Mouse (Mus musculus) hindbrain, embryonic 14.5 days (tissue): ENCODE data around the gene Slc25a36. TPM values are rescaled to one million over a fixed set of nuclear protein-coding genes. Genes with fewer than 3 reads are reported as not detected.

ENCODE experiments used
- ATAC-seq: fragments of 200-750 bp; cut with Nextera tagmentation; 2 replicates; pipeline ENCODE4 v1.8.0; 2017; ENCODE audit warnings: moderate number of reproducible peaks, mild to moderate bottlenecking, moderate TSS enrichment, moderate library complexity; ENCODE audit not compliant: low FRiP score
- DNase-seq: peaks from one replicate; pipeline ENCODE4 v3.0.0-alpha.2; 2015; ENCODE audit warnings: low spot score
- H3K27ac ChIP-seq: fragments of 300-500 bp; sonication (generic); 2 replicates; pipeline ENCODE4 v1.5.1; 2014; ENCODE audit warnings: mild to moderate bottlenecking, moderate library complexity
- H3K27me3 ChIP-seq: fragments of 300-500 bp; sonication (generic); 2 replicates; pipeline ENCODE4 v1.6.1; 2014; ENCODE audit warnings: mild to moderate bottlenecking, low read length, mixed read lengths; ENCODE audit not compliant: control insufficient read depth, insufficient read depth
- H3K36me3 ChIP-seq: fragments of 300-500 bp; sonication (generic); replicated peaks from 2 replicates; pipeline ENCODE4 v1.6.1; 2014; ENCODE audit not compliant: control insufficient read depth, insufficient read depth
- H3K4me1 ChIP-seq: fragments of 300-500 bp; sonication (generic); replicated peaks from 2 replicates; pipeline ENCODE4 v1.6.1; 2014; ENCODE audit warnings: antibody characterized with exemption, low read length, mixed read lengths; ENCODE audit not compliant: control insufficient read depth, insufficient read depth
- H3K4me2 ChIP-seq: fragments of 300-500 bp; sonication (generic); replicated peaks from 2 replicates; pipeline ENCODE4 v1.6.1; 2014; ENCODE audit warnings: mild to moderate bottlenecking, moderate library complexity
- H3K4me3 ChIP-seq: fragments of 300-500 bp; sonication (generic); replicated peaks from 2 replicates; pipeline ENCODE4 v1.5.1; 2014; ENCODE audit warnings: mild to moderate bottlenecking, low read length
- H3K9ac ChIP-seq: fragments of 300-500 bp; sonication (generic); 2 replicates; pipeline ENCODE4 v1.6.1; 2014
- H3K9me3 ChIP-seq: fragments of 300-500 bp; sonication (generic); 2 replicates; pipeline ENCODE4 v1.6.1; 2016; ENCODE audit warnings: low read length; ENCODE audit not compliant: control insufficient read depth
- WGBS: fragments of 180-500 bp; shearing (Covaris S2); extraction: QIAGEN DNeasy Blood & Tissue Kit; methylation state at CpG from one replicate; pipeline ENCODE4 v1.1.7; 2014; 5-methylcytosine and 5-hydroxymethylcytosine counted together
- polyA plus RNA-seq: library from polyadenylated mRNA; unstranded; fragments of >200 nt; fragmentation: Nextera tagmentation; extraction: Ambion mirVana; gene quantifications from 2 replicates; pipeline ENCODE4 v1.2.1, GENCODE M21; 2014

Slc25a36 gene
- polyA plus RNA-seq, 1 experiment from 2014 or later, result 99.2 TPM

- H3K4me2 ChIP-seq, result no peak overlapping the region
- WGBS, result 94% methylated on average over 1 of the region's 1 CpGs
- no peaks in the 10 kb centered on the region for H3K9me3 ChIP-seq
- H3K9ac ChIP-seq, result no peak overlapping the region
- DNase-seq (no peak), ATAC-seq (no peak)
- H3K27me3 ChIP-seq, result no peaks in the 10 kb centered on the region
- H3K27ac ChIP-seq, result no peak overlapping the region
- no peak overlapping the region for H3K4me3 ChIP-seq
- peaks cover 67% of the 10 kb centered on the region for H3K36me3 ChIP-seq
- H3K4me1 ChIP-seq, result no peaks in the 10 kb centered on the region
These were observed 14.8 kb downstream of the Slc25a36 start for GRCm38 (mm10) chr9:97096180-97096579.

GRCm38 (mm10) chr9:97087850-97088249 lies 23.1 kb downstream of the Slc25a36 start:
- DNase-seq (no peak), ATAC-seq (no peak)
- no peaks in the 10 kb centered on the region for H3K4me1 ChIP-seq
- no peak overlapping the region for H3K4me3 ChIP-seq
- H3K36me3 ChIP-seq, result peaks cover 34% of the 10 kb centered on the region
- no peak overlapping the region for H3K27ac ChIP-seq
- no peak overlapping the region for H3K9ac ChIP-seq
- no peaks in the 10 kb centered on the region for H3K27me3 ChIP-seq
- H3K9me3 ChIP-seq, result no peaks in the 10 kb centered on the region
- H3K4me2 ChIP-seq, result no peak overlapping the region

DNA sequence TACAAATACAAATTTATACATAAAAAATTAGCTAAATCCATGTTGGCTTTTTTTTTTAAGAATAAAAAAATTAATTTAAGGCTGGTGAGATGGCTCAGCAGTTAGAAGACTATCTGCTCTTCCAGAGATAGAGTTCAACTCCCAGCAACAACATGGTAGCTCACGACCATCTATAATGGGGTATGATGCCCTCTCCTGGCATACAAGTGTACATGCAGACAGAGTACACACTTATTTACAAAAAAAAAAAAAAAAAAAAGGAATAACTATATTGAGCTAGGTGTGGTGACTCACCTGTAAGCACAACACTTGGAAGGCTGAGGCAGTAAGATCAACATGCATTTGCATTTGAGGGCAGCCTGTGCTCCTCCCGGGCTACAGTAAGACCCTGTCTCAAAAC lies 26.3 kb downstream of the Slc25a36 start:
- ATAC-seq (no peak), DNase-seq (no peak)
- H3K27ac ChIP-seq, result no peak overlapping the region
- no peaks in the 10 kb centered on the region for H3K27me3 ChIP-seq
- no peaks in the 10 kb centered on the region for H3K9me3 ChIP-seq
- H3K4me1 ChIP-seq, result no peaks in the 10 kb centered on the region
- H3K36me3 ChIP-seq, result peaks cover 44% of the 10 kb centered on the region
- no peak overlapping the region for H3K4me3 ChIP-seq
- 82% methylated on average over 2 of the region's 2 CpGs for WGBS
- no peak overlapping the region for H3K4me2 ChIP-seq
- no peak overlapping the region for H3K9ac ChIP-seq

DNA sequence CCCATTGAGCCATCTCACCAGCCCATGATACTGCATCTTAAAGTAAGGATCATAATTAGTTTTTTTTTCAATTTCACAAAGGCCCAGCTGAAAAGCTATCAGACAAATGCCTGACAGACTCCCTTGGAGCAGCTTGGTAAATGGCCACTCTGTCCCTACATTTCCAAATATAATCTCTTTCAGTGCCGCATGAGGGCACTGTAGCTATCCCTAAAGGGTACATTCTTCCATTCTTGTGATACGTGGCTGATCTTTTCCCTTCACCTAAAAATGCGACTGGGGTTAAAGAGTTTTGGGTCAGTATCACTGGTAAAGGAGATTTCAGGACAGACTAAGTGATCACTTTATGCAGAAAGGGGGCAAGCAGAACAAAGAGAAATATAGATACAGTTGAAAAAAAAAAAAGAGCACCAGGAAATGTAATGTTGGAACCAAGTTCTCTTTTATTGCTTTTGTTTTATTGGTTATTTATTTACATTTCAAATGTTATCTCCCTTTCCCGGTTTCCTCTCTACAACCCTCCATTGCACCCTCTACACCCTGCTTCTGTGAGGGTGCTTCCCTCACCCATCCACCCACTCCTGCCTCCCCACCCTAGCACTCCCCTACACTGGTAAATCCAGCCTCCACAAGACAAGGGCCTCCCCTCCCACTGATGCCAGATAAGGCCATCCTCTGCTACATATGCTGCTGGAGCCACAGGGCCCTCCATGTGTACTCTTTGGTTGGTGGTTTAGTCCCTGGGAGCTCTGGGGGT lies 29.7 kb downstream of the Slc25a36 start:
- ATAC-seq, result no peak
- Histone ChIP-seq H3K4me2 (no peak overlapping the region), H3K27me3 (no peaks in the 10 kb centered on the region), H3K36me3 (peaks cover 52% of the 10 kb centered on the region), H3K4me3 (no peak overlapping the region), H3K27ac (no peak overlapping the region), H3K9me3 (no peaks in the 10 kb centered on the region), H3K9ac (no peak overlapping the region), H3K4me1 (no peaks in the 10 kb centered on the region)
- no peak for DNase-seq
- WGBS, result 79% methylated on average over 4 of the region's 4 CpGs

- H3K27me3 ChIP-seq, result no peaks in the 10 kb centered on the region
- 75% methylated on average over 5 of the region's 5 CpGs for WGBS
- no peak overlapping the region for H3K4me2 ChIP-seq
- H3K36me3 ChIP-seq, result no peaks in the 10 kb centered on the region
- H3K9me3 ChIP-seq, result no peaks in the 10 kb centered on the region
- ATAC-seq (no peak), DNase-seq (no peak)
- H3K9ac ChIP-seq, result no peak overlapping the region
- no peak overlapping the region for H3K4me3 ChIP-seq
- peaks cover 10% of the 10 kb centered on the region; the same call in 1 of the 2 replicates for H3K4me1 ChIP-seq
- no peak overlapping the region for H3K27ac ChIP-seq
These were observed 41.0 kb downstream of the Slc25a36 start for GRCm38 (mm10) chr9:97069911-97070310.

GRCm38 (mm10) chr9:97069466-97069865 lies 41.5 kb downstream of the Slc25a36 start:
- ATAC-seq (no peak), DNase-seq (no peak)
- Histone ChIP-seq H3K4me3 (no peak overlapping the region), H3K36me3 (no peaks in the 10 kb centered on the region), H3K27me3 (no peaks in the 10 kb centered on the region), H3K4me2 (no peak overlapping the region), H3K9ac (no peak overlapping the region), H3K4me1 (peaks cover 10% of the 10 kb centered on the region; the same call in 1 of the 2 replicates), H3K9me3 (no peaks in the 10 kb centered on the region), H3K27ac (no peak overlapping the region)
- WGBS, result 92% methylated on average over 5 of the region's 5 CpGs

- 51% methylated on average over 9 of the region's 9 CpGs for WGBS
- Histone ChIP-seq H3K27me3 (no peaks in the 10 kb centered on the region), H3K36me3 (no peaks in the 10 kb centered on the region), H3K4me2 (no peak overlapping the region), H3K4me3 (no peak overlapping the region), H3K9ac (no peak overlapping the region), H3K9me3 (no peaks in the 10 kb centered on the region), H3K27ac (no peak overlapping the region), H3K4me1 (peaks cover 10% of the 10 kb centered on the region; the same call in 1 of the 2 replicates)
- peak; percentile 92 for DNase-seq
- ATAC-seq, result peak; percentile 75
These were observed 42.5 kb downstream of the Slc25a36 start for GRCm38 (mm10) chr9:97068201-97069095.

DNA sequence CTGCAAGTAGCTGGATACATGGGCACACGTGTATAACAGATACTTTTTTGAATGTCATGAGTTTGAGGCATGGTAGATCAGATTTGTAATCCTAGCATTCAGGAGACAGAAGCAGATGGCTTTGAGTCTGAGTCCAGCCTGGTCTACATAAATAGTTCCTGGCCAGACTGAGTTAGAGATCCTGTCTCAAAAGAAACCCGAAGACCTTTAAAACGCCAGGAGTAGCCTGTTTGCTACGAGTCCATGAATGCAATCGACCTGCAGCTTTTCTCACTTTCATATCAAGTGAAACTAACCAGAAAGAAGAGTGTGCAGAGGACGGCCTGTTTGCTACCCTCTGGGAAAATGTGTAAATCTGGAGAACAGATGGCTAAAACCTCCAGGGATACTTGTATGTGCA lies 43.2 kb downstream of the Slc25a36 start:
- Histone ChIP-seq H3K27ac (no peak overlapping the region), H3K36me3 (no peaks in the 10 kb centered on the region), H3K4me2 (no peak overlapping the region), H3K27me3 (no peaks in the 10 kb centered on the region), H3K4me1 (peaks cover 10% of the 10 kb centered on the region; the same call in 1 of the 2 replicates), H3K4me3 (no peak overlapping the region), H3K9ac (no peak overlapping the region), H3K9me3 (no peaks in the 10 kb centered on the region)
- ATAC-seq, result no peak
- WGBS, result 69% methylated on average over 6 of the region's 6 CpGs
- DNase-seq, result no peak

- 50% methylated on average over 4 of the region's 4 CpGs for WGBS
- Histone ChIP-seq H3K36me3 (no peaks in the 10 kb centered on the region), H3K27ac (no peak overlapping the region), H3K4me3 (no peak overlapping the region), H3K4me2 (no peak overlapping the region), H3K27me3 (no peaks in the 10 kb centered on the region), H3K9ac (no peak overlapping the region), H3K4me1 (peaks cover 10% of the 10 kb centered on the region; the same call in 1 of the 2 replicates), H3K9me3 (no peaks in the 10 kb centered on the region)
- DNase-seq, result no peak
- ATAC-seq, result no peak
These were observed 45.1 kb downstream of the Slc25a36 start for GRCm38 (mm10) chr9:97065885-97066284.
